In the genomic region with DNA sequence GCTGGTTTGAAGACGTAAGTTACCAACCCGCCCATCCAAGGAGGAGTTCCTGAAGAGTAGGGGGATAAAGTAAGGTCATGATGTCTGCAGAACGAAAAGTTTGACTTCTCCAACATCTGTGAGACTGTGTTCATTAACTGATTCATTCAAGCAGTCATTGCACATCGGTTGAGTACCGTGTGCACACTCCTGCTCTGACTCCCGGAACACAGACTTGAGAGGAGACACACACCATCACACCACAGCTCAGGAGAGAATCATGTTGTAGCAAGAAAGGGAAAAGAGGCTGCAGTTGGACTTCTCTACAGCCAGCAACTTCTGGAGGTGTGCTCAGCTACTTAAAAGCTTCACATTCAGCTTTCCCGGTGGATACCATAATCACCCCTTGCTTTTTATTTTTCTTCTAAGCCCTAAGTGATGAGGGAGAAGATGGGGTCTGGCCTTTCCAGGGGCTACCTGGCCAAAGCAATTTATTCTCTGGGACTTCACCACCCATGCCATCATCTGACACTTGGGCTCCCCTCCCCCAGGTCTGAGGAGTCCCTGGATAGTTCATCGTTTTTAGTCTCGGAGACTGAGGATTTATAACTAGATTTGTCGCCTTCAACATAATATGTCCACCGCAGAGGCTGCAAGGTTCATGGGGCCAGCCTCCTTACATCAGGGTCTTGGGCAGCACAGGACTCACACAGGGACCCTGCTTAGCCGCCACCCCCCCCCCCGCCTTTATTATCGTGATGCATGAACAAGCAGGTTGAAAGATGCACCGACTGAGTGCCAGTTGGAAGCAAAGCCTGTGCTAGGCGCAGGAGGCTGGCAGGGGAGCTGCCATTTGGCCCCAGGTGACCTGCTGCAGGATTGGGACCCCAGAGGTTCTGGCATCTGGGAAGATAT, we compare ENCODE assay signal across 9 mouse cellular contexts. TPM values are rescaled to one million over a fixed set of nuclear protein-coding genes. Genes with fewer than 3 reads are reported as not detected.
DNase-seq lines count a peak whose midpoint lies in the region; ATAC-seq and TF ChIP-seq lines count a peak whose summit lies in the region.
"Had no signal": no experiment of that assay in that cellular context is flagged by ENCODE, and none has a peak within 500 bp of the region (broad histone marks: within the 10 kb centered on the region; RNA-seq: fewer than 3 reads in every experiment).

No protein-coding gene starts in this region.

- WGBS in kidney, embryonic 15.5 days: 42% methylated on average over 16 of the region's 16 CpGs
- WGBS in forebrain, embryonic 11.5 days: 55% methylated on average over 16 of the region's 16 CpGs
- 54% methylated on average over 16 of the region's 16 CpGs for WGBS in liver, embryonic 12.5 days (ENCODE audit: insufficient replicate concordance)

- TF ChIP-seq CTCF in G1E (IDR thresholded peaks at IDR 0.05; ENCODE audit: low read depth, low read length): no peak

- no peak for DNase-seq in kidney, adult 18-20 months
- DNase-seq in G1E (ENCODE audit: low spot score): no peak
- peak; percentile 61 for DNase-seq in forebrain, embryonic 11.5 days (ENCODE audit: low spot score)
- no peak for DNase-seq in layer of hippocampus, postnatal 25 days (ENCODE audit: extremely low spot score in 1 of 2, low spot score in 1 of 2)
- DNase-seq in adrenal gland, postnatal 25 days: no peak
- no peak for DNase-seq in urinary bladder, adult 18-20 months (ENCODE audit: low spot score in 2 of 2)

- peak overlapping the region; percentile 52 for H3K9ac ChIP-seq in kidney, embryonic 15.5 days
- peak overlapping the region; percentile 51 for H3K9ac ChIP-seq in forebrain, embryonic 11.5 days (ENCODE audit: low read length)
- H3K9ac ChIP-seq in liver, embryonic 12.5 days: peak overlapping the region; percentile 70

- H3K4me2 ChIP-seq in kidney, embryonic 15.5 days: peak overlapping the region; percentile 67
- peak overlapping the region; percentile 64 for H3K4me2 ChIP-seq in forebrain, embryonic 11.5 days (ENCODE audit: low read depth, low read length, severe bottlenecking)
- peak overlapping the region; percentile 85 for H3K4me2 ChIP-seq in liver, embryonic 12.5 days

- H3K36me3 ChIP-seq in kidney, embryonic 15.5 days: peaks cover 12% of the 10 kb centered on the region; the same call in 1 of the 2 replicates
- H3K36me3 ChIP-seq in G1E (replicated peaks): peaks cover 58% of the 10 kb centered on the region
- no peaks in the 10 kb centered on the region for H3K36me3 ChIP-seq in forebrain, embryonic 11.5 days (ENCODE audit: control insufficient read depth, insufficient read depth, low read length)
- H3K36me3 ChIP-seq in liver, embryonic 12.5 days: peaks cover 8% of the 10 kb centered on the region

- peak overlapping the region; percentile 98 for H3K27ac ChIP-seq in kidney, embryonic 15.5 days
- peak overlapping the region; percentile 91 for H3K27ac ChIP-seq in forebrain, embryonic 11.5 days (ENCODE audit: low read depth, low read length)
- H3K27ac ChIP-seq in liver, embryonic 12.5 days: peak overlapping the region; percentile 96

- no peak for ATAC-seq in kidney, embryonic 15.5 days (replicated peaks; ENCODE audit: low FRiP score)
- no peak for ATAC-seq in G1E (ENCODE audit: extremely low read depth, insufficient number of reproducible peaks, low FRiP score, poor library complexity, severe bottlenecking)
- ATAC-seq in forebrain, embryonic 11.5 days (replicated peaks; ENCODE audit: low FRiP score): peak; percentile 0; the same call in 1 of the 2 replicates
- ATAC-seq in liver, embryonic 12.5 days: no peak

- H3K4me3 ChIP-seq in kidney, embryonic 15.5 days (replicated peaks): peak overlapping the region; percentile 81
- peak overlapping the region; percentile 94 for H3K4me3 ChIP-seq in G1E (ENCODE audit: low read depth, low read length)
- peak overlapping the region; percentile 84 for H3K4me3 ChIP-seq in forebrain, embryonic 11.5 days (ENCODE audit: low read depth, low read length)
- H3K4me3 ChIP-seq in liver, embryonic 12.5 days: peak overlapping the region; percentile 90

- H3K27me3 ChIP-seq in kidney, embryonic 15.5 days: no peaks in the 10 kb centered on the region
- no peaks in the 10 kb centered on the region for H3K27me3 ChIP-seq in G1E (ENCODE audit: insufficient read depth, low read length)
- no peaks in the 10 kb centered on the region for H3K27me3 ChIP-seq in forebrain, embryonic 11.5 days (ENCODE audit: control insufficient read depth, insufficient read depth, low read length)
- H3K27me3 ChIP-seq in liver, embryonic 12.5 days (replicated peaks): no peaks in the 10 kb centered on the region

- peaks cover 40% of the 10 kb centered on the region for H3K4me1 ChIP-seq in kidney, embryonic 15.5 days
- peaks cover 51% of the 10 kb centered on the region for H3K4me1 ChIP-seq in G1E (ENCODE audit: insufficient read depth, low read depth, low read length)
- peaks cover 17% of the 10 kb centered on the region; the same call in 1 of the 2 replicates for H3K4me1 ChIP-seq in forebrain, embryonic 11.5 days (replicated peaks; ENCODE audit: control insufficient read depth, insufficient read depth, low read length)
- H3K4me1 ChIP-seq in liver, embryonic 12.5 days: peaks cover 68% of the 10 kb centered on the region

- H3K9me3 ChIP-seq in kidney, embryonic 15.5 days (replicated peaks): no peaks in the 10 kb centered on the region
- H3K9me3 ChIP-seq in G1E (replicated peaks): no peaks in the 10 kb centered on the region
- H3K9me3 ChIP-seq in forebrain, embryonic 11.5 days (ENCODE audit: control insufficient read depth, low read length): no peaks in the 10 kb centered on the region
- no peaks in the 10 kb centered on the region for H3K9me3 ChIP-seq in liver, embryonic 12.5 days (replicated peaks)

RNA-seq across cellular contexts. Expression of gene Csnk1g2, which starts 1.6 kb away (rescaled TPM):
- 156 and 183 TPM in 2 replicates for polyA plus RNA-seq in kidney, embryonic 15.5 days (2015; fragmentation: Nextera tagmentation; extraction: Ambion mirVana)
- 91.3 and 110 TPM in 2 replicates for total RNA-seq in G1E (2014; fragmentation: Nextera tagmentation)
- 189 and 193 TPM in 2 replicates for total RNA-seq in G1E (2017)
- polyA plus RNA-seq in G1E (2012): 470 and 513 TPM in 2 replicates
- polyA plus RNA-seq in forebrain, embryonic 11.5 days (2014; fragmentation: Nextera tagmentation; extraction: Ambion mirVana): 134 TPM in 2 replicates
- polyA plus RNA-seq in liver, embryonic 12.5 days (2016; fragmentation: Nextera tagmentation; extraction: Ambion mirVana): 106 TPM in 2 replicates
- total RNA-seq in layer of hippocampus, postnatal 25 days (2021): 100 to 1,000 TPM; 208 to 236 TPM
- total RNA-seq in adrenal gland, postnatal 25 days (2021): 127 and 157 TPM in 2 replicates

RNA-seq across cellular contexts. Expression of gene Gm49322, which starts 15.2 kb away (rescaled TPM):
- 4.5 and 5.3 TPM in 2 replicates for polyA plus RNA-seq in kidney, embryonic 15.5 days (2015; fragmentation: Nextera tagmentation; extraction: Ambion mirVana)
- total RNA-seq in G1E (2014; fragmentation: Nextera tagmentation): 1.1 and 2.2 TPM in 2 replicates
- total RNA-seq in G1E (2017): 0.82 and 1.2 TPM in 2 replicates
- 2.4 and 2.8 TPM in 2 replicates for polyA plus RNA-seq in G1E (2012)
- 3.6 and 4.7 TPM in 2 replicates for polyA plus RNA-seq in forebrain, embryonic 11.5 days (2014; fragmentation: Nextera tagmentation; extraction: Ambion mirVana)
- polyA plus RNA-seq in liver, embryonic 12.5 days (2016; fragmentation: Nextera tagmentation; extraction: Ambion mirVana): 2.6 and 3.0 TPM in 2 replicates
- 1 to 10 TPM; 2.4 to 3.4 TPM for total RNA-seq in layer of hippocampus, postnatal 25 days (2021)
- total RNA-seq in adrenal gland, postnatal 25 days (2021): 2.3 and 3.0 TPM in 2 replicates

RNA-seq across cellular contexts. Expression of gene Adat3, which starts 18.4 kb away (rescaled TPM):
- 7.0 and 8.6 TPM in 2 replicates for polyA plus RNA-seq in kidney, embryonic 15.5 days (2015; fragmentation: Nextera tagmentation; extraction: Ambion mirVana)
- total RNA-seq in G1E (2014; fragmentation: Nextera tagmentation): not detected in 2 replicates
- total RNA-seq in G1E (2017): 1.2 and 1.6 TPM in 2 replicates
- 19.4 and 23.5 TPM in 2 replicates for polyA plus RNA-seq in G1E (2012)
- 7.6 and 9.5 TPM in 2 replicates for polyA plus RNA-seq in forebrain, embryonic 11.5 days (2014; fragmentation: Nextera tagmentation; extraction: Ambion mirVana)
- 7.0 and 7.4 TPM in 2 replicates for polyA plus RNA-seq in liver, embryonic 12.5 days (2016; fragmentation: Nextera tagmentation; extraction: Ambion mirVana)
- 1 to 10 TPM; 1.7 to 1.8 TPM for total RNA-seq in layer of hippocampus, postnatal 25 days (2021)
- 3.5 and 5.6 TPM in 2 replicates for total RNA-seq in adrenal gland, postnatal 25 days (2021)
- total RNA-seq: neutrophil, adult 5-6 weeks had no signal

RNA-seq across cellular contexts. Expression of gene Scamp4, which starts 18.4 kb away (rescaled TPM):
- polyA plus RNA-seq in kidney, embryonic 15.5 days (2015; fragmentation: Nextera tagmentation; extraction: Ambion mirVana): 93.5 and 107 TPM in 2 replicates
- total RNA-seq in G1E (2014; fragmentation: Nextera tagmentation) (37.5 and 39.4 TPM in 2 replicates), G1E (2017) (12.7 and 12.9 TPM in 2 replicates)
- polyA plus RNA-seq in G1E (2012): 72.8 and 87.0 TPM in 2 replicates
- 67.7 and 78.5 TPM in 2 replicates for polyA plus RNA-seq in forebrain, embryonic 11.5 days (2014; fragmentation: Nextera tagmentation; extraction: Ambion mirVana)
- polyA plus RNA-seq in liver, embryonic 12.5 days (2016; fragmentation: Nextera tagmentation; extraction: Ambion mirVana): 63.3 and 65.2 TPM in 2 replicates
- 10 to 100 TPM; 44.1 to 45.5 TPM for total RNA-seq in layer of hippocampus, postnatal 25 days (2021)
- total RNA-seq in adrenal gland, postnatal 25 days (2021): 64.8 and 68.6 TPM in 2 replicates

RNA-seq across cellular contexts. Expression of gene Abhd17a, which starts 30.9 kb away (rescaled TPM):
- 93.5 and 95.4 TPM in 2 replicates for polyA plus RNA-seq in kidney, embryonic 15.5 days (2015; fragmentation: Nextera tagmentation; extraction: Ambion mirVana)
- 12.4 and 14.6 TPM in 2 replicates for total RNA-seq in G1E (2014; fragmentation: Nextera tagmentation)
- 37.8 and 44.0 TPM in 2 replicates for total RNA-seq in G1E (2017)
- polyA plus RNA-seq in G1E (2012): 574 and 928 TPM in 2 replicates
- 94.6 and 121 TPM in 2 replicates for polyA plus RNA-seq in forebrain, embryonic 11.5 days (2014; fragmentation: Nextera tagmentation; extraction: Ambion mirVana)
- polyA plus RNA-seq in liver, embryonic 12.5 days (2016; fragmentation: Nextera tagmentation; extraction: Ambion mirVana): 86.4 and 88.9 TPM in 2 replicates
- total RNA-seq in layer of hippocampus, postnatal 25 days (2021): 100 to 1,000 TPM; 184 to 192 TPM
- total RNA-seq in adrenal gland, postnatal 25 days (2021): 87.8 and 100 TPM in 2 replicates
